Mouse (Mus musculus) gastrocnemius, adult 2 months (tissue): ENCODE data around the gene Dll4. TPM values are rescaled to one million over a fixed set of nuclear protein-coding genes. Genes with fewer than 3 reads are reported as not detected.

Experiments used
- DNase-seq: peaks from one replicate; pipeline ENCODE4 v3.0.0; 2022
- H3K27ac ChIP-seq: fragments of 200-600 bp; 2 replicates; pipeline ENCODE4 v1.8.1; 2022; ENCODE audit warnings: mild to moderate bottlenecking
- H3K4me3 ChIP-seq: fragments of 200-600 bp; 2 replicates; pipeline ENCODE4 v1.8.1; 2022; ENCODE audit warnings: mild to moderate bottlenecking, moderate library complexity
- CTCF ChIP-seq: fragments of 200-600 bp; IDR thresholded peaks from 2 replicates; pipeline ENCODE4 v1.8.1; 2022; ENCODE audit warnings: antibody characterized with exemption, mild to moderate bottlenecking, moderate library complexity
- intact Hi-C: fragments of 180-260 bp; cut with DNase I; formaldehyde crosslinking; loops from one replicate; pipeline ENCODE4 v1.15.1; 2025
- total RNA-seq, 2 experiments: library from RNA; stranded (reverse); gene quantifications; 2 replicates each; pipeline ENCODE4 v1.2.3; 2021

Dll4 gene
- total RNA-seq, 2 experiments from 2014 or later = 3.8 to 4.8 TPM

GRCm38 (mm10) chr2:119379455-119379854, 53.9 kb downstream of the Dll4 start:
- Histone ChIP-seq H3K27ac (no peak overlapping the region), H3K4me3 (no peak overlapping the region)
- intact Hi-C loops = no loop called here
- no peak for TF ChIP-seq CTCF
- no peak for DNase-seq

Other genes with a start within 250 kb of the Dll4 start
- 1 to 10 TPM in 1 of 2 experiments, under 1 TPM in 1; 0.70 to 1.3 TPM for gene Rad51, start 213.0 kb upstream of the Dll4 start, total RNA-seq
- gene Rmdn3, start 168.8 kb upstream of the Dll4 start, total RNA-seq = 1 to 10 TPM; 5.6 to 5.8 TPM
- not detected for gene Gchfr, start 158.0 kb upstream of the Dll4 start, total RNA-seq
- not detected for gene Gm14137, start 151.3 kb upstream of the Dll4 start, total RNA-seq
- gene Zfyve19, start 117.2 kb upstream of the Dll4 start, total RNA-seq = 10 to 100 TPM; 13.3 to 13.9 TPM
- 1 to 10 TPM; 6.6 to 8.6 TPM for gene Dnajc17, start 117.0 kb upstream of the Dll4 start, total RNA-seq
- gene Ppp1r14d, start 95.9 kb upstream of the Dll4 start, total RNA-seq = not detected
- not detected for gene Spint1, start 88.4 kb upstream of the Dll4 start, total RNA-seq
- gene Rhov, start 54.5 kb upstream of the Dll4 start, total RNA-seq = not detected
- gene Vps18, start 37.0 kb upstream of the Dll4 start, total RNA-seq = 10 to 100 TPM; 10.9 to 11.7 TPM
- gene Chac1, start 25.4 kb downstream of the Dll4 start, total RNA-seq = 10 to 100 TPM; 30.1 to 90.4 TPM
- gene Ino80, start 151.9 kb downstream of the Dll4 start, total RNA-seq = 10 to 100 TPM; 11.5 to 14.8 TPM
- 1 to 10 TPM in 1 of 2 experiments, under 1 TPM in 1; 0.77 to 2.0 TPM for gene Exd1, start 221.8 kb downstream of the Dll4 start, total RNA-seq
- 10 to 100 TPM; 75.1 to 80.9 TPM for gene Chp1, start 221.9 kb downstream of the Dll4 start, total RNA-seq